Mouse (Mus musculus) neural tube, embryonic 13.5 days (tissue): ENCODE results near the gene Tbc1d17. TPM values are rescaled to one million over a fixed set of nuclear protein-coding genes. Genes with fewer than 3 reads are reported as not detected.

Experiments used
- ATAC-seq: fragments of 200-750 bp; cut with Nextera tagmentation; 2 replicates; pipeline ENCODE4 v1.8.0; 2017; ENCODE audit warnings: low read depth, mild to moderate bottlenecking, moderate TSS enrichment, moderate library complexity
- H3K27ac ChIP-seq: fragments of 300-500 bp; sonication (generic); replicated peaks from 2 replicates; pipeline ENCODE4 v1.5.1; 2015; ENCODE audit warnings: moderate library complexity, mild to moderate bottlenecking, inconsistent platforms
- H3K27me3 ChIP-seq: fragments of 300-500 bp; sonication (generic); 2 replicates; pipeline ENCODE4 v1.6.1; 2015; ENCODE audit warnings: mild to moderate bottlenecking, inconsistent platforms
- H3K36me3 ChIP-seq: fragments of 300-500 bp; sonication (generic); 2 replicates; pipeline ENCODE4 v1.6.1; 2015; ENCODE audit warnings: mild to moderate bottlenecking, inconsistent platforms
- H3K4me1 ChIP-seq: fragments of 300-500 bp; sonication (generic); replicated peaks from 2 replicates; pipeline ENCODE4 v1.6.1; 2015; ENCODE audit warnings: inconsistent platforms
- H3K4me2 ChIP-seq: fragments of 300-500 bp; sonication (generic); 2 replicates; pipeline ENCODE4 v1.6.1; 2015; ENCODE audit warnings: inconsistent platforms, mild to moderate bottlenecking, moderate library complexity
- H3K4me3 ChIP-seq: fragments of 300-500 bp; sonication (generic); 2 replicates; pipeline ENCODE4 v1.5.1; 2015; ENCODE audit warnings: mild to moderate bottlenecking, inconsistent platforms
- H3K9ac ChIP-seq: fragments of 300-500 bp; sonication (generic); 2 replicates; pipeline ENCODE4 v1.6.1; 2015; ENCODE audit warnings: moderate library complexity, mild to moderate bottlenecking, inconsistent platforms
- H3K9me3 ChIP-seq: fragments of 300-500 bp; sonication (generic); 2 replicates; pipeline ENCODE4 v1.6.1; 2016; ENCODE audit warnings: inconsistent platforms
- WGBS: fragments of 180-500 bp; shearing (Covaris S2); methylation state at CpG from one replicate; pipeline ENCODE4 v1.1.7; 2015; 5-methylcytosine and 5-hydroxymethylcytosine counted together
- polyA plus RNA-seq: library from polyadenylated mRNA; unstranded; fragments of >200 nt; fragmentation: Nextera tagmentation; extraction: Ambion mirVana; gene quantifications from 2 replicates; pipeline ENCODE4 v1.2.1, GENCODE M21; 2015

The Tbc1d17 gene
- polyA plus RNA-seq, 1 experiment from 2014 or later, result 101 TPM

- peaks cover 21% of the 10 kb centered on the region for H3K4me1 ChIP-seq
- WGBS, result 94% methylated on average over 1 of the region's 1 CpGs
- no peak overlapping the region for H3K27ac ChIP-seq
- H3K4me3 ChIP-seq, result no peak overlapping the region
- ATAC-seq, result no peak
- H3K27me3 ChIP-seq, result peaks cover 20% of the 10 kb centered on the region
- H3K4me2 ChIP-seq, result no peak overlapping the region
- H3K9me3 ChIP-seq, result no peaks in the 10 kb centered on the region
- H3K36me3 ChIP-seq, result peaks cover 22% of the 10 kb centered on the region
- H3K9ac ChIP-seq, result no peak overlapping the region
These were observed 13.4 kb downstream of the Tbc1d17 start for GRCm38 (mm10) chr7:44835373-44836015.

- Histone ChIP-seq H3K4me2 (no peak overlapping the region), H3K9me3 (no peaks in the 10 kb centered on the region), H3K4me3 (no peak overlapping the region), H3K27ac (no peak overlapping the region), H3K4me1 (0 out of 2 replicates have a peak, but pooled peaks cover 3% of the 10 kb centered on the region), H3K36me3 (peaks cover 44% of the 10 kb centered on the region), H3K27me3 (no peaks in the 10 kb centered on the region), H3K9ac (no peak overlapping the region)
- 81% methylated on average over 4 of the region's 4 CpGs for WGBS
- no peak for ATAC-seq
These were observed 16.1 kb downstream of the Tbc1d17 start for GRCm38 (mm10) chr7:44832763-44833162.

GRCm38 (mm10) chr7:44828706-44829105 lies 20.2 kb downstream of the Tbc1d17 start:
- H3K4me1 ChIP-seq, result peaks cover 6% of the 10 kb centered on the region; the same call in 1 of the 2 replicates
- no peaks in the 10 kb centered on the region for H3K27me3 ChIP-seq
- 93% methylated on average over 5 of the region's 5 CpGs for WGBS
- no peak overlapping the region for H3K4me3 ChIP-seq
- H3K27ac ChIP-seq, result no peak overlapping the region
- H3K9me3 ChIP-seq, result no peaks in the 10 kb centered on the region
- no peak overlapping the region for H3K4me2 ChIP-seq
- ATAC-seq, result no peak
- H3K9ac ChIP-seq, result no peak overlapping the region
- H3K36me3 ChIP-seq, result peaks cover 46% of the 10 kb centered on the region

DNA sequence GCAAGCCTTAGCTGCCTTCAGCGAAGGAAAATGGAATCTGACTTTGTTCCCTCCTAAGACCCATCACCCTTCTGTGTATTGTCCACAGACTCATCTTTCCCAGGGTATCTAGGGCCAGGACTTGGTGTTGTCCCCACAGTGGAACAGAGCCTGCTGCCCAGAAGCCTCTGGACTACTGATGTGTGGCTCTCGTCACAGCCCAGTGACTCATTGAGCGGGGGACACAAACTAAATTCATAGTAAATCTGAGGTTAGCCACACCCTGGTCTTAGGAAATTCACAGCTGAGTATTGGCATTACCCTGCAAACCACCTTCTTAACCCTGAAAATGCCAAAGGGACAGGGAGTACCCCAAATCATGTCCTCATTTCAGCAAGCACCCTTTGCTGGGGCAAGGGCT lies 22.1 kb downstream of the Tbc1d17 start:
- no peak for ATAC-seq
- Histone ChIP-seq H3K9ac (no peak overlapping the region), H3K36me3 (peaks cover 40% of the 10 kb centered on the region), H3K4me1 (peaks cover 6% of the 10 kb centered on the region; the same call in 1 of the 2 replicates), H3K4me2 (no peak overlapping the region), H3K4me3 (no peak overlapping the region), H3K27me3 (no peaks in the 10 kb centered on the region), H3K27ac (no peak overlapping the region), H3K9me3 (no peaks in the 10 kb centered on the region)
- WGBS, result 94% methylated on average over 3 of the region's 3 CpGs

- Histone ChIP-seq H3K9ac (peak overlapping the region; percentile 27; the same call in 1 of the 2 replicates), H3K27ac (no peak overlapping the region), H3K27me3 (no peaks in the 10 kb centered on the region), H3K36me3 (peaks cover 21% of the 10 kb centered on the region), H3K9me3 (no peaks in the 10 kb centered on the region), H3K4me1 (peaks cover 19% of the 10 kb centered on the region), H3K4me3 (no peak overlapping the region), H3K4me2 (no peak overlapping the region)
- WGBS, result 27% methylated on average over 3 of the region's 3 CpGs
- ATAC-seq, result peak; percentile 70
These were observed 24.0 kb downstream of the Tbc1d17 start for GRCm38 (mm10) chr7:44824872-44825271.

- H3K4me3 ChIP-seq, result no peak overlapping the region
- H3K27me3 ChIP-seq, result no peaks in the 10 kb centered on the region
- no peaks in the 10 kb centered on the region for H3K9me3 ChIP-seq
- ATAC-seq, result no peak
- peaks cover 7% of the 10 kb centered on the region; the same call in 1 of the 2 replicates for H3K36me3 ChIP-seq
- no peak overlapping the region for H3K9ac ChIP-seq
- no peak overlapping the region for H3K27ac ChIP-seq
- 41% methylated on average over 7 of the region's 7 CpGs for WGBS
- no peak overlapping the region for H3K4me2 ChIP-seq
- H3K4me1 ChIP-seq, result peaks cover 34% of the 10 kb centered on the region
These were observed 25.5 kb downstream of the Tbc1d17 start for GRCm38 (mm10) chr7:44823409-44823808.

DNA sequence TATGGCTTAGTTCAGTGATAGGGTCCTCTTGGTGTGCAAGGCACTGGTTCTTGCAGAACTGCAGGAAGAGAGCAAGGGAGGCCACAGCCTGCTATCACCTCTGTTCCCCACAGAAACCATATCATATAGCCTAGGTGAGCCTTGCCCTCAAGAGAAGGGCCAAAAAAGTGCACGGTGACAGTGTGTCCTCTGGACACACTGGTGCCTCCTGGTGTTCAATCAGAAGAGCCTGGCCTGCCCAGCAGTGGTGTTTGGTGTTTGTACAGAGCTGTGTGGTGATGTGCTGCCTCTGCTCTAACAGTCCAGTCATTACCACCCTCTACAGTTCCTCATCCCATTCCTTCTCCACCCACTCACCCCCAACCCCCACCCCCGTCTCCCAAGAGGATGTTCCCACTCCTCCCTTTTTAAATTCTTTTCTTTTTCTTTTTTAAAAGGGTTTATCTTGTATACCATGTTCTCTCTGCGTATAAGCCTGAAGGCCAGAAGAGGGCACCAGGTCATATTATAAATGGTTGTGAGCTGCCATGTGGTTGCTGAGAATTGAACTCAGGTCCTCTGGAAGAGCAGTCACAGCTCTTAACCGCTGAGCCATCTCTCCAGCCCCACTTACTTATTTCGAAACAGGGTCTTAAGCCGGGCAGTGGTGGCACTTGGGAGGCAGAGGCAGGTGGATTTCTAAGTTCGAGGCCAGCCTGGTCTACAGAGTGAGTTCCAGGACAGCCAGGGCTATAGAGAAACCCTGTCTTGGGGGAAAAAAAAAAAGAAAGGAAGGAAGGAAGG lies 27.0 kb downstream of the Tbc1d17 start:
- H3K36me3 ChIP-seq, result no peaks in the 10 kb centered on the region
- ATAC-seq, result no peak

DNA sequence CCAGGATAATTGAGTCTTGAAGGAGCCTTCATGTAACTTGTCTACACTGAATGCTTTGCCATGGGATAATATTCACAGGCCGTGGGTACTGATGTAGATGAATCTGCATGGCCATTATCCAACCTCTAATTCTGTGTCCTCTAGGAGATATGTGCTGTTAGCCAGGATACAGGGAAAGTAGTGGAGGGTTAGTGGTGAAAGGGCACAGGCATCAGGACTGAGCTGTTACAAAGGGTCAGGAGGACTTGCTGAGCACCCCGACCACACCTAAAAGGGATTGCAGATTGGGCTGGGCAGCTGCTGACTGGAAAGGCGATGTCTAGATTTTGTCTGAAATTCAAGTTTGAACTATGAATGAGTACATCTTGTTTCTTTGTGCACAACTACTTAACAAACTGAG lies 28.4 kb downstream of the Tbc1d17 start:
- no peaks in the 10 kb centered on the region for H3K27me3 ChIP-seq
- WGBS, result 84% methylated on average over 3 of the region's 3 CpGs
- H3K27ac ChIP-seq, result no peak overlapping the region
- H3K4me1 ChIP-seq, result peaks cover 52% of the 10 kb centered on the region
- H3K9ac ChIP-seq, result no peak overlapping the region
- H3K4me3 ChIP-seq, result no peak overlapping the region
- H3K36me3 ChIP-seq, result no peaks in the 10 kb centered on the region
- H3K4me2 ChIP-seq, result no peak overlapping the region
- no peaks in the 10 kb centered on the region for H3K9me3 ChIP-seq
- no peak for ATAC-seq

More for the DNA sequence above, 27.0 kb downstream of the Tbc1d17 start:
- no peak overlapping the region for H3K4me2 ChIP-seq
- WGBS, result 85% methylated on average over 7 of the region's 7 CpGs
- no peak overlapping the region for H3K27ac ChIP-seq
- H3K9ac ChIP-seq, result no peak overlapping the region
- no peaks in the 10 kb centered on the region for H3K9me3 ChIP-seq
- H3K4me1 ChIP-seq, result peaks cover 50% of the 10 kb centered on the region
- no peaks in the 10 kb centered on the region for H3K27me3 ChIP-seq
- H3K4me3 ChIP-seq, result no peak overlapping the region

DNA sequence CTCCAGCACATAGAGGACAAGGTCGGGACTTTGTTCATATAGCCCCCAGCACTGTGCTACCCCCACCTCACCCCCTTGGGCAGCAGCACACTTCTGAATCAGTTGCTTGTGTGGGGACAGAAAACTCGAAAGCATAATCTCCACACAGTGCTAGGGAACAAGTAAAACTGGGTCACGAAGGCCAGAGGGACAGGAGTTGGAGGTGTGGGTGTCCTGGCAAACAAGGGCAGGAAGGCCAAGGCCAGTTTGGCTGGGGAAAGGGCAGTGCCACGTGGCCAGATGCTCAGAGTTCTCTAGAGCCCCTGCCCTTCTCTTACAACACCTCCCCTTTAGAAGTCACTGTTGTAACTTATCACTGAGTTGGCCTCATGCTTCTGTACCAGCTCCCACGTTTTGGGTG lies 29.0 kb downstream of the Tbc1d17 start:
- no peak overlapping the region for H3K4me3 ChIP-seq
- no peak overlapping the region for H3K27ac ChIP-seq
- H3K27me3 ChIP-seq, result no peaks in the 10 kb centered on the region
- peaks cover 59% of the 10 kb centered on the region for H3K4me1 ChIP-seq
- 75% methylated on average over 5 of the region's 5 CpGs for WGBS
- peak overlapping the region; percentile 69; the same call in 1 of the 2 replicates for H3K4me2 ChIP-seq
- no peaks in the 10 kb centered on the region for H3K36me3 ChIP-seq
- H3K9ac ChIP-seq, result peak overlapping the region; percentile 58; the same call in 1 of the 2 replicates
- no peak for ATAC-seq
- H3K9me3 ChIP-seq, result no peaks in the 10 kb centered on the region

- peaks cover 58% of the 10 kb centered on the region for H3K4me1 ChIP-seq
- peak overlapping the region; percentile 58 for H3K9ac ChIP-seq
- no peaks in the 10 kb centered on the region for H3K36me3 ChIP-seq
- no peaks in the 10 kb centered on the region for H3K9me3 ChIP-seq
- H3K4me3 ChIP-seq, result peak overlapping the region; percentile 20; the same call in 1 of the 2 replicates
- ATAC-seq, result no peak
- H3K4me2 ChIP-seq, result peak overlapping the region; percentile 69
- H3K27me3 ChIP-seq, result no peaks in the 10 kb centered on the region
- no peak overlapping the region for H3K27ac ChIP-seq
- 92% methylated on average over 2 of the region's 2 CpGs for WGBS
These were observed 29.5 kb downstream of the Tbc1d17 start for GRCm38 (mm10) chr7:44819391-44819790.

DNA sequence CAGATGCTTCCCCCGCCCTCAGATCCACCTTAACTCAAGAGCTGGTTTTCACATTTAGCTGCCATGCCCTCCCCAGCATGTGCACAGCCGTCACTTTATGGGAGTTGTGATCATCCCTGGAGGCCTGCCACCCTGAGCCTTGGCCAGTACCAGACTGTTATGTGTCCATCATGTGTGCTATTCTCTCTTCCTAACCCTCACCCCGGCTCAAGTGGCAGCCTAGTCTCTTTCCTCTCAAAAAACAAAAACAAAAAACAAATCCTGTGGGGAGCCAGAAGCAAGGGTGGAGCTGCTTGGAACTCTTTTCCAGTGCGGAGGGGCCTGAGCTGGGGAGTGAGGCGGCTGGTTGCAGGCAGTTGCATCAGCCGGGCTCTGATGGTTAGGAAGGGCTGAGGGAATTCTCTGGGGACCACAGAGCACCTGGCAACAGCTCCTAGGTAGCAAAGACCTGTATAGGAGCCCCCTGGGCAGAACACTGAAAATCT lies 30.1 kb downstream of the Tbc1d17 start:
- H3K9me3 ChIP-seq, result no peaks in the 10 kb centered on the region
- H3K27me3 ChIP-seq, result no peaks in the 10 kb centered on the region
- H3K4me2 ChIP-seq, result peak overlapping the region; percentile 69
- no peak for ATAC-seq
- H3K4me3 ChIP-seq, result peak overlapping the region; percentile 20; the same call in 1 of the 2 replicates
- H3K27ac ChIP-seq, result peak overlapping the region; percentile 46; the same call in 1 of the 2 replicates
- WGBS, result 36% methylated on average over 6 of the region's 6 CpGs
- peak overlapping the region; percentile 58 for H3K9ac ChIP-seq
- no peaks in the 10 kb centered on the region for H3K36me3 ChIP-seq
- H3K4me1 ChIP-seq, result peaks cover 56% of the 10 kb centered on the region

DNA sequence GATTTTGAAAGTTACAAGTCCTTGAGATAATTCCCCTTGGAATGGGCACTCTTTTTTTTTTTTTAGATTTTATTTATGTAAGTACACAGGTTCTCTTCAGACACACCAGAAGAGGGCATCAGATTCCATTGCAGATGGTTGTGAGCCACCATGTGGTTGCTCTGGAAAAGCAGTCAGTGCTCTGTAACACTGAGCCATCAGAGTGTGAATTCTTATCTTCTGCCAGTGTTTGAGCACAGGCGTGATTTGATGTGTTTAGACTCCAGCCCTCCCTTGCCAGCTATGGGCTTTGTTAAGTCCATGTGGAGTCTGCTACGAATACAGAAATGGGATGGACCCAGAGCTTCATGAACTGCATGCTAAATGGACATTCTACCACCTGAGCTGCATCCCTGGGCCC lies 30.7 kb downstream of the Tbc1d17 start:
- H3K4me2 ChIP-seq, result peak overlapping the region; percentile 69
- no peak overlapping the region for H3K27ac ChIP-seq
- ATAC-seq, result no peak
- WGBS, result 46% methylated on average over 2 of the region's 2 CpGs
- peaks cover 56% of the 10 kb centered on the region for H3K4me1 ChIP-seq
- no peaks in the 10 kb centered on the region for H3K9me3 ChIP-seq
- H3K4me3 ChIP-seq, result peak overlapping the region; percentile 84
- H3K9ac ChIP-seq, result 0 out of 2 replicates have a peak overlapping the region, but pooled peaks have one; percentile 93
- no peaks in the 10 kb centered on the region for H3K27me3 ChIP-seq
- H3K36me3 ChIP-seq, result no peaks in the 10 kb centered on the region
